Mouse (Mus musculus): ENCODE measurements at regions not wholly inside any gene's neighbourhood (a gene's known extent, or its start where the extent isn't known, plus 50 kb on each side); places are given as distances from the start of the nearest gene placed in this dataset.

GRCm38 (mm10) chr3:52567606-52568372, 299.7 kb downstream of the Foxo1 start:
- no peak overlapping the region for H3K9ac ChIP-seq

GRCm38 (mm10) chr3:52563595-52563994, 295.5 kb downstream of the Foxo1 start:
- no peak overlapping the region for H3K4me2 ChIP-seq
- no peaks in the 10 kb centered on the region for H3K4me1 ChIP-seq
- no peaks in the 10 kb centered on the region for H3K9me3 ChIP-seq
- H3K36me3 ChIP-seq: no peaks in the 10 kb centered on the region
- H3K27me3 ChIP-seq: 0 out of 2 replicates have a peak, but pooled peaks cover 9% of the 10 kb centered on the region
- ATAC-seq (ENCODE audit: insufficient number of reproducible peaks, low FRiP score, low TSS enrichment, low read depth): no peak
- H3K9ac ChIP-seq: no peak overlapping the region
- WGBS: 70% methylated on average over 5 of the region's 5 CpGs
- H3K27ac ChIP-seq: no peak overlapping the region
- no peak overlapping the region for H3K4me3 ChIP-seq

More at GRCm38 (mm10) chr3:52567606-52568372, 299.7 kb downstream of the Foxo1 start:
- Histone ChIP-seq H3K36me3 (no peaks in the 10 kb centered on the region), H3K27ac (no peak overlapping the region), H3K9me3 (no peaks in the 10 kb centered on the region), H3K4me2 (no peak overlapping the region), H3K27me3 (0 out of 2 replicates have a peak, but pooled peaks cover 13% of the 10 kb centered on the region), H3K4me3 (no peak overlapping the region), H3K4me1 (no peaks in the 10 kb centered on the region)
- no peak for ATAC-seq (ENCODE audit: insufficient number of reproducible peaks, low FRiP score, low TSS enrichment, low read depth)
- 76% methylated on average over 9 of the region's 9 CpGs for WGBS

GRCm38 (mm10) chr3:52562816-52563215, 294.7 kb downstream of the Foxo1 start:
- Histone ChIP-seq H3K27me3 (0 out of 2 replicates have a peak, but pooled peaks cover 9% of the 10 kb centered on the region), H3K27ac (no peak overlapping the region), H3K9ac (no peak overlapping the region), H3K4me1 (no peaks in the 10 kb centered on the region), H3K36me3 (no peaks in the 10 kb centered on the region), H3K4me2 (no peak overlapping the region), H3K4me3 (no peak overlapping the region), H3K9me3 (no peaks in the 10 kb centered on the region)
- WGBS: 51% methylated on average over 5 of the region's 5 CpGs
- no peak for ATAC-seq (ENCODE audit: insufficient number of reproducible peaks, low FRiP score, low TSS enrichment, low read depth)

GRCm38 (mm10) chr3:52559481-52559880, 291.3 kb downstream of the Foxo1 start:
- no peak for ATAC-seq (ENCODE audit: insufficient number of reproducible peaks, low FRiP score, low TSS enrichment, low read depth)
- Histone ChIP-seq H3K4me3 (no peak overlapping the region), H3K27me3 (0 out of 2 replicates have a peak, but pooled peaks cover 9% of the 10 kb centered on the region), H3K4me2 (no peak overlapping the region), H3K4me1 (no peaks in the 10 kb centered on the region), H3K36me3 (no peaks in the 10 kb centered on the region), H3K9ac (no peak overlapping the region), H3K27ac (no peak overlapping the region), H3K9me3 (no peaks in the 10 kb centered on the region)
- WGBS: 55% methylated on average over 10 of the region's 10 CpGs

GRCm38 (mm10) chr3:52558765-52559164, 290.6 kb downstream of the Foxo1 start:
- Histone ChIP-seq H3K27me3 (0 out of 2 replicates have a peak, but pooled peaks cover 9% of the 10 kb centered on the region), H3K4me3 (no peak overlapping the region), H3K4me2 (no peak overlapping the region), H3K4me1 (no peaks in the 10 kb centered on the region), H3K36me3 (no peaks in the 10 kb centered on the region), H3K27ac (no peak overlapping the region), H3K9me3 (no peaks in the 10 kb centered on the region), H3K9ac (no peak overlapping the region)
- no peak for ATAC-seq (ENCODE audit: insufficient number of reproducible peaks, low FRiP score, low TSS enrichment, low read depth)
- WGBS: 64% methylated on average over 6 of the region's 6 CpGs

GRCm38 (mm10) chr3:52557296-52557695, 289.2 kb downstream of the Foxo1 start:
- Histone ChIP-seq H3K4me2 (no peak overlapping the region), H3K36me3 (no peaks in the 10 kb centered on the region), H3K27ac (no peak overlapping the region), H3K4me3 (no peak overlapping the region), H3K27me3 (0 out of 2 replicates have a peak, but pooled peaks cover 9% of the 10 kb centered on the region), H3K9ac (no peak overlapping the region), H3K9me3 (no peaks in the 10 kb centered on the region), H3K4me1 (no peaks in the 10 kb centered on the region)
- ATAC-seq (ENCODE audit: insufficient number of reproducible peaks, low FRiP score, low TSS enrichment, low read depth): no peak
- WGBS: 80% methylated on average over 4 of the region's 4 CpGs

GRCm38 (mm10) chr3:52555038-52555437, 286.9 kb downstream of the Foxo1 start:
- no peaks in the 10 kb centered on the region for H3K36me3 ChIP-seq
- H3K9me3 ChIP-seq: no peaks in the 10 kb centered on the region
- 0 out of 2 replicates have a peak, but pooled peaks cover 3% of the 10 kb centered on the region for H3K27me3 ChIP-seq
- no peaks in the 10 kb centered on the region for H3K4me1 ChIP-seq
- no peak for ATAC-seq (ENCODE audit: insufficient number of reproducible peaks, low FRiP score, low TSS enrichment, low read depth)
- H3K4me3 ChIP-seq: no peak overlapping the region
- H3K27ac ChIP-seq: no peak overlapping the region
- no peak overlapping the region for H3K9ac ChIP-seq
- no peak overlapping the region for H3K4me2 ChIP-seq
- 68% methylated on average over 6 of the region's 6 CpGs for WGBS

- H3K36me3 ChIP-seq: no peaks in the 10 kb centered on the region
- H3K9me3 ChIP-seq: no peaks in the 10 kb centered on the region
- WGBS: 71% methylated on average over 1 of the region's 1 CpGs
- no peak overlapping the region for H3K9ac ChIP-seq
- H3K4me3 ChIP-seq: no peak overlapping the region
- H3K27me3 ChIP-seq: 0 out of 2 replicates have a peak, but pooled peaks cover 3% of the 10 kb centered on the region
- ATAC-seq (ENCODE audit: insufficient number of reproducible peaks, low FRiP score, low TSS enrichment, low read depth): no peak
- no peaks in the 10 kb centered on the region for H3K4me1 ChIP-seq
- no peak overlapping the region for H3K4me2 ChIP-seq
- H3K27ac ChIP-seq: no peak overlapping the region
Measured at GRCm38 (mm10) chr3:52554490-52554889, 286.4 kb downstream of the Foxo1 start.

GRCm38 (mm10) chr3:52548201-52548893, 280.2 kb downstream of the Foxo1 start:
- Histone ChIP-seq H3K9ac (no peak overlapping the region), H3K4me1 (no peaks in the 10 kb centered on the region), H3K27me3 (no peaks in the 10 kb centered on the region), H3K4me3 (no peak overlapping the region), H3K27ac (no peak overlapping the region), H3K4me2 (no peak overlapping the region), H3K36me3 (no peaks in the 10 kb centered on the region), H3K9me3 (no peaks in the 10 kb centered on the region)
- ATAC-seq (ENCODE audit: insufficient number of reproducible peaks, low FRiP score, low TSS enrichment, low read depth): no peak
- 84% methylated on average over 6 of the region's 6 CpGs for WGBS

GRCm38 (mm10) chr3:52546035-52546434, 277.9 kb downstream of the Foxo1 start:
- Histone ChIP-seq H3K36me3 (no peaks in the 10 kb centered on the region), H3K27me3 (no peaks in the 10 kb centered on the region; the same call in 1 of the 2 replicates), H3K4me3 (no peak overlapping the region), H3K4me2 (no peak overlapping the region), H3K4me1 (peaks cover 5% of the 10 kb centered on the region), H3K9ac (no peak overlapping the region), H3K27ac (no peak overlapping the region), H3K9me3 (no peaks in the 10 kb centered on the region)
- 89% methylated on average over 5 of the region's 5 CpGs for WGBS
- ATAC-seq (ENCODE audit: insufficient number of reproducible peaks, low FRiP score, low TSS enrichment, low read depth): no peak

- ATAC-seq (ENCODE audit: insufficient number of reproducible peaks, low FRiP score, low TSS enrichment, low read depth): no peak
- 55% methylated on average over 6 of the region's 6 CpGs for WGBS
- no peak overlapping the region for H3K4me3 ChIP-seq
- no peaks in the 10 kb centered on the region for H3K9me3 ChIP-seq
- no peak overlapping the region for H3K27ac ChIP-seq
- peaks cover 16% of the 10 kb centered on the region for H3K4me1 ChIP-seq
- H3K9ac ChIP-seq: no peak overlapping the region
- H3K27me3 ChIP-seq: peaks cover 2% of the 10 kb centered on the region; the same call in 1 of the 2 replicates
- no peak overlapping the region for H3K4me2 ChIP-seq
- no peaks in the 10 kb centered on the region for H3K36me3 ChIP-seq
Measured at GRCm38 (mm10) chr3:52543006-52543405, 274.9 kb downstream of the Foxo1 start.

GRCm38 (mm10) chr3:52540862-52541380, 272.8 kb downstream of the Foxo1 start:
- Histone ChIP-seq H3K36me3 (no peaks in the 10 kb centered on the region), H3K27me3 (peaks cover 2% of the 10 kb centered on the region; the same call in 1 of the 2 replicates), H3K4me2 (no peak overlapping the region), H3K9me3 (no peaks in the 10 kb centered on the region), H3K4me1 (peaks cover 16% of the 10 kb centered on the region), H3K9ac (no peak overlapping the region), H3K27ac (no peak overlapping the region), H3K4me3 (no peak overlapping the region)
- 26% methylated on average over 9 of the region's 9 CpGs for WGBS
- no peak for ATAC-seq (ENCODE audit: insufficient number of reproducible peaks, low FRiP score, low TSS enrichment, low read depth)
